Mouse (Mus musculus) C2C12 (cell line): ENCODE data around the gene Olfr317. TPM values are rescaled to one million over a fixed set of nuclear protein-coding genes. Genes with fewer than 3 reads are reported as not detected.

Source experiments
- H3K27me3 ChIP-seq: one replicate; pipeline ENCODE4 v1.6.1; 2011; ENCODE audit not compliant: control insufficient read depth, insufficient read depth, insufficient read length
- H3K36me3 ChIP-seq: one replicate; pipeline ENCODE4 v1.6.1; 2011; ENCODE audit not compliant: control insufficient read depth, insufficient read depth
- H3K4me3 ChIP-seq: one replicate; pipeline ENCODE4 v1.5.1; 2011; ENCODE audit warnings: mild to moderate bottlenecking, control low read depth; ENCODE audit not compliant: poor library complexity, insufficient read depth, severe bottlenecking
- H3K79me2 ChIP-seq: one replicate; pipeline ENCODE4 v1.6.1; 2011; ENCODE audit not compliant: control insufficient read depth, insufficient read depth
- H3K79me3 ChIP-seq: one replicate; pipeline ENCODE4 v1.6.1; 2011; ENCODE audit warnings: low read depth, control low read depth
- H3ac ChIP-seq: one replicate; pipeline ENCODE3; 2011; ENCODE audit warnings: low read depth; ENCODE audit not compliant: control insufficient read depth, insufficient read length
- CEBPB ChIP-seq: IDR thresholded peaks from one replicate; pipeline ENCODE4 v1.6.1; 2011; ENCODE audit warnings: low read depth, mild to moderate bottlenecking, control low read depth, moderate library complexity
- CTCF ChIP-seq: IDR thresholded peaks from one replicate; pipeline ENCODE4 v1.5.1; 2011; ENCODE audit not compliant: control insufficient read depth, insufficient read depth, insufficient read length
- FOSL1 ChIP-seq: IDR thresholded peaks from one replicate; pipeline ENCODE4 v1.8.0; 2011; ENCODE audit warnings: mild to moderate bottlenecking, low read length; ENCODE audit not compliant: poor library complexity, insufficient read depth, severe bottlenecking
- MAX ChIP-seq: IDR thresholded peaks from one replicate; pipeline ENCODE4 v1.6.1; 2011; ENCODE audit warnings: mild to moderate bottlenecking, control low read depth
- MYOD1 ChIP-seq: IDR thresholded peaks from one replicate; pipeline ENCODE4 v1.6.1; 2011; ENCODE audit warnings: low read depth; ENCODE audit not compliant: control insufficient read depth, insufficient read length
- MYOG ChIP-seq: IDR thresholded peaks from one replicate; pipeline ENCODE4 v1.6.1; 2011; ENCODE audit not compliant: control insufficient read depth, insufficient read length; ENCODE audit errors: extremely low read depth
- USF1 ChIP-seq: IDR thresholded peaks from one replicate; pipeline ENCODE4 v1.6.1; 2011; ENCODE audit warnings: low read depth, mild to moderate bottlenecking, control low read depth, moderate library complexity
- long read RNA-seq, 2 experiments: library from polyadenylated mRNA; unstranded; transcript quantifications; one replicate each; pipeline ENCODE4 v2.0.0; 2019 to 2020
- polyA plus RNA-seq: library from polyadenylated mRNA; unstranded; fragments of >200 nt; fragmentation: generic; extraction: Trizol; gene quantifications from one replicate; pipeline ENCODE4 v1.2.1, GENCODE M21; 2012; ENCODE audit warnings: missing spikeins

The Olfr317 gene
- polyA plus RNA-seq: not detected
- long read RNA-seq, experiment 1: 0 reads
- long read RNA-seq, experiment 2: 0 reads

GRCm38 (mm10) chr11:58738792-58739262 lies at the start of gene Olfr317:
Gene Olfr317 (minus strand): TSS chr11:58739212.
- Histone ChIP-seq H3K79me3 (no peaks in the 10 kb centered on the region), H3K36me3 (no peaks in the 10 kb centered on the region), H3K79me2 (no peaks in the 10 kb centered on the region), H3K4me3 (no peak within 1 kb of the TSS), H3K27me3 (peaks cover 3% of the 10 kb centered on the region), H3ac (no peak within 1 kb of the TSS)
- TF ChIP-seq CTCF (no peak), MYOG (no peak), MYOD1 (no peak), CEBPB (no peak)

GRCm38 (mm10) chr11:58788346-58788745 lies 49.3 kb upstream of the Olfr317 start:
- no peak overlapping the region for H3K4me3 ChIP-seq
- H3K79me2 ChIP-seq: no peaks in the 10 kb centered on the region
- TF ChIP-seq MYOD1 (no peak), MAX (no peak), USF1 (no peak), CEBPB (no peak), MYOG (no peak), CTCF (no peak), FOSL1 (no peak)
- no peaks in the 10 kb centered on the region for H3K27me3 ChIP-seq
- no peaks in the 10 kb centered on the region for H3K79me3 ChIP-seq
- H3K36me3 ChIP-seq: no peaks in the 10 kb centered on the region
- no peak overlapping the region for H3ac ChIP-seq

GRCm38 (mm10) chr11:58787651-58788050 lies 48.6 kb upstream of the Olfr317 start:
- Histone ChIP-seq H3K79me2 (no peaks in the 10 kb centered on the region), H3K36me3 (no peaks in the 10 kb centered on the region), H3K79me3 (no peaks in the 10 kb centered on the region), H3K4me3 (no peak overlapping the region), H3K27me3 (no peaks in the 10 kb centered on the region), H3ac (no peak overlapping the region)
- TF ChIP-seq CTCF (no peak), FOSL1 (no peak), USF1 (no peak), CEBPB (no peak), MYOD1 (no peak), MAX (no peak), MYOG (no peak)

GRCm38 (mm10) chr11:58784182-58784581 lies 45.2 kb upstream of the Olfr317 start:
- no peaks in the 10 kb centered on the region for H3K27me3 ChIP-seq
- H3K79me2 ChIP-seq: no peaks in the 10 kb centered on the region
- TF ChIP-seq USF1 (no peak), MAX (no peak), MYOD1 (no peak), FOSL1 (no peak), MYOG (no peak), CEBPB (no peak), CTCF (no peak)
- H3K79me3 ChIP-seq: no peaks in the 10 kb centered on the region
- no peak overlapping the region for H3K4me3 ChIP-seq
- H3ac ChIP-seq: no peak overlapping the region
- no peaks in the 10 kb centered on the region for H3K36me3 ChIP-seq

- Histone ChIP-seq H3K27me3 (peaks cover 8% of the 10 kb centered on the region), H3K4me3 (no peak within 1 kb of the TSS), H3K36me3 (no peaks in the 10 kb centered on the region), H3K79me3 (no peaks in the 10 kb centered on the region), H3K79me2 (no peaks in the 10 kb centered on the region), H3ac (no peak within 1 kb of the TSS)
- no peak for TF ChIP-seq CEBPB
These were observed 43.6 kb upstream of the Olfr317 start, which contains the start of gene Olfr314 for GRCm38 (mm10) chr11:58782480-58783089. Gene Olfr314 (plus strand): TSS chr11:58782952.

- Histone ChIP-seq H3K36me3 (no peaks in the 10 kb centered on the region), H3K79me2 (no peaks in the 10 kb centered on the region), H3K27me3 (no peaks in the 10 kb centered on the region), H3K79me3 (no peaks in the 10 kb centered on the region), H3ac (no peak within 1 kb of the TSS), H3K4me3 (no peak within 1 kb of the TSS)
- TF ChIP-seq MAX: no peak
- no peak for TF ChIP-seq CEBPB
- no peak for TF ChIP-seq USF1
- no peak for TF ChIP-seq MYOG
- no peak for TF ChIP-seq CTCF
- no peak for TF ChIP-seq MYOD1
- no peak for TF ChIP-seq FOSL1
These were observed 33.9 kb upstream of the Olfr317 start, which contains the start of gene Olfr315 for GRCm38 (mm10) chr11:58772888-58773287. Gene Olfr315 (plus strand): TSS chr11:58773188.
